24 mouse cellular contexts compared by ENCODE assay signal in the genomic region with DNA sequence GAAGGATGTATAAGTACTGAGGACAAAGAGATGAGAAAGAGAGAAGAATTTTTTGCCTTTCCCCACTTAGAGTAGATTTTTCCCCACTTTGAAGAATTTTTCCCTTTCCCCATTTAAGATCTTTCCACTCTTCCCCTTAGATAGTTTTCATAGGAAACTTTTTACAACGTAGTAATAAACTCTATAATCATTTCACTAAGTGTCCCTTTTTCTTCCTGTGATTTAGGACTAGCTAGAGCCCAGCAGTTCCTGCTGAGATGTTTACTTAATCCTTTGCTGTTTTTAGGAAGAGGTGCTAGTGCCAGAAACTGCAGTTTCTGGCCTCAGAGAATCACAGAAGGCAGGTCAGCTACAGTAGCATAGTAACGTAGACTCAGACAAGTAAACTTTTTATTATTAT.
DNase-seq lines count a peak whose midpoint lies in the region; ATAC-seq and TF ChIP-seq lines count a peak whose summit lies in the region.
"Had no signal": no experiment of that assay in that cellular context is flagged by ENCODE, and none has a peak within 500 bp of the region (broad histone marks: within the 10 kb centered on the region; RNA-seq: fewer than 3 reads in every experiment).

No protein-coding gene starts in this region.

- no peaks in the 10 kb centered on the region for H3K4me1 ChIP-seq in embryonic facial prominence, embryonic 11.5 days (ENCODE audit: control insufficient read depth, insufficient read depth, low read length)
- no peaks in the 10 kb centered on the region for H3K4me1 ChIP-seq in embryonic facial prominence, embryonic 10.5 days
- no peaks in the 10 kb centered on the region for H3K4me1 ChIP-seq in kidney, postnatal 0 days (replicated peaks; ENCODE audit: insufficient read depth, low read length)
- H3K4me1 ChIP-seq: embryonic facial prominence, embryonic 13.5 days; embryonic facial prominence, embryonic 15.5 days; forebrain, embryonic 10.5 days; forebrain, embryonic 12.5 days had no signal

- 71% methylated on average over 2 of the region's 2 CpGs for WGBS in embryonic facial prominence, embryonic 11.5 days
- 74% methylated on average over 2 of the region's 2 CpGs for WGBS in embryonic facial prominence, embryonic 10.5 days
- WGBS in kidney, postnatal 0 days: 52% methylated on average over 2 of the region's 2 CpGs

- no peak overlapping the region for H3K9ac ChIP-seq in embryonic facial prominence, embryonic 11.5 days (replicated peaks; ENCODE audit: low read length)
- no peak overlapping the region for H3K9ac ChIP-seq in kidney, postnatal 0 days (ENCODE audit: low read depth, low read length)
- H3K9ac ChIP-seq: embryonic facial prominence, embryonic 13.5 days; embryonic facial prominence, embryonic 15.5 days; forebrain, embryonic 12.5 days had no signal

- no peaks in the 10 kb centered on the region for H3K36me3 ChIP-seq in embryonic facial prominence, embryonic 11.5 days (replicated peaks; ENCODE audit: control insufficient read depth, insufficient read depth, low read depth, low read length)
- H3K36me3 ChIP-seq in embryonic facial prominence, embryonic 10.5 days (replicated peaks): no peaks in the 10 kb centered on the region
- no peaks in the 10 kb centered on the region for H3K36me3 ChIP-seq in kidney, postnatal 0 days (ENCODE audit: insufficient read depth, low read length)
- H3K36me3 ChIP-seq: embryonic facial prominence, embryonic 13.5 days; embryonic facial prominence, embryonic 15.5 days; forebrain, embryonic 10.5 days; forebrain, embryonic 12.5 days; G1E had no signal

- DNase-seq in embryonic facial prominence, embryonic 11.5 days (ENCODE audit: low spot score): peak; percentile 52
- no peak for DNase-seq in embryonic facial prominence, embryonic 10.5 days (ENCODE audit: low spot score)
- DNase-seq in kidney, postnatal 0 days (ENCODE audit: low spot score): peak; percentile 46
- DNase-seq in kidney, postnatal 14 days: no peak
- DNase-seq in retina, embryonic 14.5 days (ENCODE audit: low spot score): peak; percentile 62
- DNase-seq in retina, postnatal 1 day: no peak
- no peak for DNase-seq in MN1 (ENCODE audit: low spot score)
- DNase-seq: adrenal gland, adult 2 months; adrenal gland, postnatal 10 days; adrenal gland, postnatal 25 days; cerebellum, adult 11 months; cerebellum, adult 18-20 months; cerebellum, adult 8-10 months; cerebellum, adult 9-11 months; cerebellum, postnatal 14 days; cerebellum, postnatal 36 days had no signal

- H3K27ac ChIP-seq in embryonic facial prominence, embryonic 11.5 days (replicated peaks; ENCODE audit: low read depth, low read length): no peak overlapping the region
- H3K27ac ChIP-seq in embryonic facial prominence, embryonic 10.5 days (replicated peaks): no peak overlapping the region
- H3K27ac ChIP-seq in kidney, postnatal 0 days: no peak overlapping the region
- H3K27ac ChIP-seq: embryonic facial prominence, embryonic 13.5 days; embryonic facial prominence, embryonic 15.5 days; forebrain, embryonic 10.5 days; forebrain, embryonic 12.5 days had no signal

- no peaks in the 10 kb centered on the region; the same call in 1 of the 2 replicates for H3K9me3 ChIP-seq in embryonic facial prominence, embryonic 11.5 days (replicated peaks; ENCODE audit: control insufficient read depth, low read length)
- H3K9me3 ChIP-seq in embryonic facial prominence, embryonic 10.5 days: no peaks in the 10 kb centered on the region
- no peaks in the 10 kb centered on the region for H3K9me3 ChIP-seq in kidney, postnatal 0 days (replicated peaks; ENCODE audit: low read length)
- H3K9me3 ChIP-seq: embryonic facial prominence, embryonic 15.5 days; G1E had no signal

- no peak for TF ChIP-seq CTCF in kidney, postnatal 0 days (IDR thresholded peaks at IDR 0.05; ENCODE audit: low read depth)

- ATAC-seq in embryonic facial prominence, embryonic 11.5 days (replicated peaks; ENCODE audit: insufficient number of reproducible peaks, low FRiP score, low TSS enrichment, low read depth): no peak
- no peak for ATAC-seq in kidney, postnatal 0 days (replicated peaks; ENCODE audit: low FRiP score, low read depth)
- ATAC-seq: forebrain, embryonic 14.5 days; forebrain, embryonic 16.5 days had no signal

- H3K27me3 ChIP-seq in embryonic facial prominence, embryonic 11.5 days (ENCODE audit: control insufficient read depth, insufficient read depth, low read length): no peaks in the 10 kb centered on the region
- no peaks in the 10 kb centered on the region for H3K27me3 ChIP-seq in embryonic facial prominence, embryonic 10.5 days (replicated peaks; ENCODE audit: low read depth, poor library complexity, severe bottlenecking)
- no peaks in the 10 kb centered on the region for H3K27me3 ChIP-seq in kidney, postnatal 0 days (ENCODE audit: insufficient read depth, low read length)
- H3K27me3 ChIP-seq: embryonic facial prominence, embryonic 13.5 days; embryonic facial prominence, embryonic 15.5 days; forebrain, embryonic 12.5 days had no signal

- no peak overlapping the region for H3K4me3 ChIP-seq in embryonic facial prominence, embryonic 11.5 days (ENCODE audit: low read depth, low read length)
- H3K4me3 ChIP-seq in embryonic facial prominence, embryonic 10.5 days: no peak overlapping the region
- H3K4me3 ChIP-seq in kidney, postnatal 0 days (replicated peaks; ENCODE audit: low read depth, low read length): no peak overlapping the region
- H3K4me3 ChIP-seq: embryonic facial prominence, embryonic 13.5 days; embryonic facial prominence, embryonic 15.5 days; erythroblast, embryonic 14.5 days; forebrain, embryonic 10.5 days; forebrain, embryonic 12.5 days had no signal

- H3K4me2 ChIP-seq in embryonic facial prominence, embryonic 11.5 days (ENCODE audit: low read depth, low read length): no peak overlapping the region
- no peak overlapping the region for H3K4me2 ChIP-seq in kidney, postnatal 0 days (ENCODE audit: low read length)
- H3K4me2 ChIP-seq: embryonic facial prominence, embryonic 13.5 days; embryonic facial prominence, embryonic 15.5 days; forebrain, embryonic 12.5 days had no signal

Comparison
In these comparisons a context has a peak if more than half of its experiments do, and no peak if none do; other contexts are left out.
1. DNase-seq: peak in embryonic facial prominence, embryonic 11.5 days (single experiment), kidney, postnatal 0 days (single experiment) and retina, embryonic 14.5 days (single experiment); none in embryonic facial prominence, embryonic 10.5 days (single experiment), kidney, postnatal 14 days (single experiment), retina, postnatal 1 day (single experiment) and MN1 (single experiment).